Mouse (Mus musculus) intestine, postnatal 0 days (tissue): ENCODE results near the gene March1. TPM values are rescaled to one million over a fixed set of nuclear protein-coding genes. Genes with fewer than 3 reads are reported as not detected.

ENCODE experiments used
- ATAC-seq: fragments of 200-750 bp; cut with Nextera tagmentation; 2 replicates; pipeline ENCODE4 v1.8.0; 2017; ENCODE audit warnings: mild to moderate bottlenecking, moderate TSS enrichment, moderate library complexity
- H3K27ac ChIP-seq: fragments of 300-500 bp; sonication (generic); 2 replicates; pipeline ENCODE4 v1.5.1; 2014; ENCODE audit warnings: mild to moderate bottlenecking, low read depth, low read length, moderate library complexity
- H3K27me3 ChIP-seq: fragments of 300-500 bp; sonication (generic); replicated peaks from 2 replicates; pipeline ENCODE4 v1.6.1; 2014; ENCODE audit warnings: low read length, mixed read lengths; ENCODE audit not compliant: control insufficient read depth, insufficient read depth
- H3K36me3 ChIP-seq: fragments of 300-500 bp; sonication (generic); 2 replicates; pipeline ENCODE4 v1.6.1; 2014; ENCODE audit warnings: mild to moderate bottlenecking, moderate library complexity; ENCODE audit not compliant: control insufficient read depth, insufficient read depth
- H3K4me1 ChIP-seq: fragments of 300-500 bp; sonication (generic); replicated peaks from 2 replicates; pipeline ENCODE4 v1.6.1; 2014; ENCODE audit warnings: antibody characterized with exemption, low read length, mixed read lengths; ENCODE audit not compliant: control insufficient read depth, insufficient read depth
- H3K4me2 ChIP-seq: fragments of 300-500 bp; sonication (generic); replicated peaks from 2 replicates; pipeline ENCODE4 v1.6.1; 2014; ENCODE audit warnings: low read depth, mild to moderate bottlenecking, moderate library complexity
- H3K4me3 ChIP-seq: fragments of 300-500 bp; sonication (generic); 2 replicates; pipeline ENCODE4 v1.5.1; 2014; ENCODE audit warnings: low read depth, low read length
- H3K9ac ChIP-seq: fragments of 300-500 bp; sonication (generic); 2 replicates; pipeline ENCODE4 v1.6.1; 2014; ENCODE audit warnings: mild to moderate bottlenecking, low read depth, low read length
- H3K9me3 ChIP-seq: fragments of 300-500 bp; sonication (generic); 2 replicates; pipeline ENCODE4 v1.6.1; 2016; ENCODE audit warnings: mixed run types; ENCODE audit not compliant: control insufficient read depth
- CTCF ChIP-seq: sonication (generic); IDR thresholded peaks from 2 replicates; pipeline ENCODE4 v1.5.1; 2016; ENCODE audit warnings: low read depth, mild to moderate bottlenecking, control low read depth, antibody characterized with exemption, moderate library complexity
- whole genome bisulfite sequencing: fragments of 180-500 bp; shearing (Covaris S2); extraction: QIAGEN DNeasy Blood & Tissue Kit; methylation state at CpG from one replicate; pipeline ENCODE4 v1.1.7; 2014; 5-methylcytosine and 5-hydroxymethylcytosine counted together
- polyA plus RNA-seq: library from polyadenylated mRNA; unstranded; fragments of >200 nt; fragmentation: Nextera tagmentation; extraction: Ambion mirVana; gene quantifications from 2 replicates; pipeline ENCODE4 v1.2.1, GENCODE M21; 2015

March1 gene
- 0.51 and 0.54 TPM in 2 replicates for polyA plus RNA-seq

GRCm38 (mm10) chr8:65617871-65618751 is at the start of gene March1:
TSS of gene March1 (plus strand) at chr8:65617900.
- Histone ChIP-seq H3K4me3 (no peak within 1 kb of the TSS), H3K9ac (no peak within 1 kb of the TSS), H3K4me1 (no peaks in the 10 kb centered on the region), H3K9me3 (no peaks in the 10 kb centered on the region), H3K27ac (no peak within 1 kb of the TSS), H3K27me3 (no peaks in the 10 kb centered on the region), H3K4me2 (no peak within 1 kb of the TSS), H3K36me3 (no peaks in the 10 kb centered on the region)
- 2% methylated on average over 23 of the region's 23 CpGs for WGBS
- TF ChIP-seq CTCF: no peak
- no peak for ATAC-seq

- WGBS: 46% methylated on average over 1 of the region's 1 CpGs
- H3K36me3 ChIP-seq: no peaks in the 10 kb centered on the region
- H3K9ac ChIP-seq: no peak overlapping the region
- H3K4me2 ChIP-seq: no peak overlapping the region
- H3K9me3 ChIP-seq: no peaks in the 10 kb centered on the region
- TF ChIP-seq CTCF: no peak
- H3K27ac ChIP-seq: no peak overlapping the region
- ATAC-seq: no peak
- H3K27me3 ChIP-seq: no peaks in the 10 kb centered on the region
- no peaks in the 10 kb centered on the region for H3K4me1 ChIP-seq
- no peak overlapping the region for H3K4me3 ChIP-seq
Measured at GRCm38 (mm10) chr8:65586909-65587308, 30.8 kb upstream of the March1 start.

GRCm38 (mm10) chr8:65603241-65603640 is 14.5 kb upstream of the March1 start:
- Histone ChIP-seq H3K27ac (no peak overlapping the region), H3K4me1 (no peaks in the 10 kb centered on the region), H3K36me3 (no peaks in the 10 kb centered on the region), H3K27me3 (no peaks in the 10 kb centered on the region), H3K4me3 (no peak overlapping the region), H3K9ac (no peak overlapping the region), H3K4me2 (no peak overlapping the region), H3K9me3 (no peaks in the 10 kb centered on the region)
- TF ChIP-seq CTCF: no peak
- 52% methylated on average over 2 of the region's 2 CpGs for WGBS
- no peak for ATAC-seq

- no peaks in the 10 kb centered on the region for H3K36me3 ChIP-seq
- no peak overlapping the region for H3K4me3 ChIP-seq
- ATAC-seq: no peak
- 74% methylated on average over 2 of the region's 2 CpGs for WGBS
- no peak for TF ChIP-seq CTCF
- H3K4me1 ChIP-seq: no peaks in the 10 kb centered on the region
- no peak overlapping the region for H3K9ac ChIP-seq
- H3K27me3 ChIP-seq: no peaks in the 10 kb centered on the region
- H3K9me3 ChIP-seq: no peaks in the 10 kb centered on the region
- H3K27ac ChIP-seq: no peak overlapping the region
- H3K4me2 ChIP-seq: no peak overlapping the region
Measured at GRCm38 (mm10) chr8:65609509-65609908, 8.2 kb upstream of the March1 start.

- Histone ChIP-seq H3K4me1 (no peaks in the 10 kb centered on the region), H3K9ac (no peak overlapping the region), H3K4me2 (no peak overlapping the region), H3K27ac (no peak overlapping the region), H3K27me3 (no peaks in the 10 kb centered on the region), H3K9me3 (no peaks in the 10 kb centered on the region), H3K4me3 (no peak overlapping the region), H3K36me3 (no peaks in the 10 kb centered on the region)
- no peak for ATAC-seq
- 43% methylated on average over 7 of the region's 7 CpGs for WGBS
- no peak for TF ChIP-seq CTCF
Measured at GRCm38 (mm10) chr8:65618966-65619365, 1.3 kb downstream of the March1 start.

- no peak overlapping the region for H3K4me2 ChIP-seq
- H3K9ac ChIP-seq: no peak overlapping the region
- H3K9me3 ChIP-seq: no peaks in the 10 kb centered on the region
- no peaks in the 10 kb centered on the region for H3K36me3 ChIP-seq
- no peak for ATAC-seq
- H3K27ac ChIP-seq: no peak overlapping the region
- H3K27me3 ChIP-seq: no peaks in the 10 kb centered on the region
- H3K4me1 ChIP-seq: no peaks in the 10 kb centered on the region
- no peak overlapping the region for H3K4me3 ChIP-seq
- no peak for TF ChIP-seq CTCF
Measured at GRCm38 (mm10) chr8:65644931-65645330, 27.2 kb downstream of the March1 start.
